Mouse (Mus musculus) left cerebral cortex, adult 9 months (tissue): Measurements from ENCODE around the gene Lrrc7.

ENCODE experiments used
- DNase-seq, 2 experiments: peaks; one replicate each; pipeline ENCODE4 v3.0.0; 2022; ENCODE audit warnings: low spot score in 2 of 2

The Lrrc7 gene

GRCm38 (mm10) chr3:158561987-158562360 is at the start of gene Lrrc7:
TSS of gene Lrrc7 (minus strand) at chr3:158562221.
- peak; percentile 64 to 83 for DNase-seq

- DNase-seq, result no peak
Measured at GRCm38 (mm10) chr3:158607065-158607464, 45.0 kb upstream of the Lrrc7 start.

- no peak for DNase-seq
Measured at GRCm38 (mm10) chr3:158605274-158605673, 43.3 kb upstream of the Lrrc7 start.

GRCm38 (mm10) chr3:158561256-158561986 is 600 bp downstream of the Lrrc7 start:
- DNase-seq, result peak in 1 of 2 experiments; percentile 40

- peak in 1 of 2 experiments; percentile 39 for DNase-seq
Measured at GRCm38 (mm10) chr3:158560891-158561255, 1.1 kb downstream of the Lrrc7 start.

- peak; percentile 80 to 83 for DNase-seq
Measured at GRCm38 (mm10) chr3:158559691-158560650, 2.0 kb downstream of the Lrrc7 start.

GRCm38 (mm10) chr3:158559131-158559658 is 2.8 kb downstream of the Lrrc7 start:
- DNase-seq, result no peak

- DNase-seq, result peak in 1 of 2 experiments; percentile 54
Measured at GRCm38 (mm10) chr3:158558631-158559030, 3.4 kb downstream of the Lrrc7 start.

GRCm38 (mm10) chr3:158554280-158554679 is 7.7 kb downstream of the Lrrc7 start:
- DNase-seq, result no peak

- DNase-seq, result peak; percentile 48 to 60
Measured at GRCm38 (mm10) chr3:158552105-158552504, 9.9 kb downstream of the Lrrc7 start.

GRCm38 (mm10) chr3:158543481-158543880 is 18.5 kb downstream of the Lrrc7 start:
- no peak for DNase-seq

GRCm38 (mm10) chr3:158532859-158533258 is 29.2 kb downstream of the Lrrc7 start:
- no peak for DNase-seq

- no peak for DNase-seq
Measured at GRCm38 (mm10) chr3:158528471-158528870, 33.5 kb downstream of the Lrrc7 start.

GRCm38 (mm10) chr3:158493730-158494129 is 68.3 kb downstream of the Lrrc7 start:
- no peak for DNase-seq

GRCm38 (mm10) chr3:158479677-158480076 is 82.3 kb downstream of the Lrrc7 start:
- no peak for DNase-seq

- peak in 1 of 2 experiments; percentile 17 for DNase-seq
Measured at GRCm38 (mm10) chr3:158400600-158400999, 161.4 kb downstream of the Lrrc7 start.

GRCm38 (mm10) chr3:158391534-158391933 is 170.5 kb downstream of the Lrrc7 start:
- no peak for DNase-seq

- DNase-seq, result no peak
Measured at GRCm38 (mm10) chr3:158388076-158388454, 174.0 kb downstream of the Lrrc7 start.

- DNase-seq, result no peak
Measured at GRCm38 (mm10) chr3:158387413-158388075, 174.5 kb downstream of the Lrrc7 start.

- DNase-seq, result no peak
Measured at GRCm38 (mm10) chr3:158386848-158387247, 175.2 kb downstream of the Lrrc7 start.

- DNase-seq, result no peak
Measured at GRCm38 (mm10) chr3:158375885-158376284, 186.1 kb downstream of the Lrrc7 start.

- peak; percentile 27 to 54 for DNase-seq
Measured at GRCm38 (mm10) chr3:158369169-158369568, 192.9 kb downstream of the Lrrc7 start.
